Mouse (Mus musculus) limb, embryonic 11.5 days (tissue): ENCODE measurements at regions not wholly inside any gene's neighbourhood (a gene's known extent, or its start where the extent isn't known, plus 50 kb on each side); places are given as distances from the start of the nearest gene placed in this dataset.

Experiments used
- ATAC-seq: fragments of 200-750 bp; cut with Nextera tagmentation; 2 replicates; pipeline ENCODE4 v1.8.0; 2017; ENCODE audit warnings: low read depth; ENCODE audit not compliant: insufficient number of reproducible peaks, low FRiP score, low TSS enrichment
- DNase-seq: peaks from one replicate; pipeline ENCODE4 v3.0.0-alpha.2; 2015; ENCODE audit warnings: low spot score
- H3K27ac ChIP-seq: fragments of 300-500 bp; sonication (generic); replicated peaks from 2 replicates; pipeline ENCODE4 v1.5.1; 2014; ENCODE audit warnings: low read depth, mild to moderate bottlenecking, low read length
- H3K27me3 ChIP-seq: fragments of 300-500 bp; sonication (generic); 2 replicates; pipeline ENCODE4 v1.6.1; 2014; ENCODE audit warnings: mild to moderate bottlenecking, low read length, mixed read lengths; ENCODE audit not compliant: control insufficient read depth, insufficient read depth
- H3K36me3 ChIP-seq: fragments of 300-500 bp; sonication (generic); 2 replicates; pipeline ENCODE4 v1.6.1; 2014; ENCODE audit warnings: mild to moderate bottlenecking, low read length, moderate library complexity, mixed read lengths; ENCODE audit not compliant: control insufficient read depth, insufficient read depth
- H3K4me1 ChIP-seq: fragments of 300-500 bp; sonication (generic); 2 replicates; pipeline ENCODE4 v1.6.1; 2014; ENCODE audit warnings: low read length, mixed read lengths; ENCODE audit not compliant: control insufficient read depth, insufficient read depth
- H3K4me2 ChIP-seq: fragments of 300-500 bp; sonication (generic); 2 replicates; pipeline ENCODE4 v1.6.1; 2014; ENCODE audit warnings: low read depth, mild to moderate bottlenecking, moderate library complexity; ENCODE audit not compliant: severe bottlenecking
- H3K4me3 ChIP-seq: fragments of 300-500 bp; sonication (generic); 2 replicates; pipeline ENCODE4 v1.5.1; 2014; ENCODE audit warnings: low read depth, low read length
- H3K9ac ChIP-seq: fragments of 300-500 bp; sonication (generic); 2 replicates; pipeline ENCODE4 v1.6.1; 2014; ENCODE audit warnings: mild to moderate bottlenecking, low read length
- H3K9me3 ChIP-seq: fragments of 300-500 bp; sonication (generic); 2 replicates; pipeline ENCODE4 v1.6.1; 2016; ENCODE audit warnings: low read length; ENCODE audit not compliant: control insufficient read depth
- WGBS: fragments of 180-500 bp; shearing (Covaris S2); extraction: QIAGEN DNeasy Blood & Tissue Kit; methylation state at CpG from one replicate; pipeline ENCODE4 v1.1.7; 2014; 5-methylcytosine and 5-hydroxymethylcytosine counted together

DNA sequence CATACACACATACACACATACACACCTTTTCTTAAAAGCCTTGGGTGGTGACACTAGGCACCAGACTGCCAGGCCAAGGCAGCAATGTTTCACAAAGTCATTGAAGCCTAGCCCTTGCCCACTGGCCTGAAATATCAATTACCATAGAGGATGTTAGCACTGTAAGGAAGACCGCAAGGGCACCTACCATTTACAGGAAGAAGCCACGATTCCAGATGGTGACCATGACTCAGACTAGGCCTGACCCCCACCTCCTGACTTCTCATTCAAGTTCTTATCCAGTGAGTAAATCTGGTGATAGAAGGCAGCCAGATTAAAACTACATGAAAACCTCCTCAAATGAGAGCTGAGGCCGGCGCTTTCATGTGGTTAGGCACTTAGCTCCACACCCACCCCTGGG is 165.3 kb upstream of the Spred2 start:
- Histone ChIP-seq H3K9ac (no peak overlapping the region), H3K9me3 (no peaks in the 10 kb centered on the region), H3K4me1 (no peaks in the 10 kb centered on the region), H3K27me3 (no peaks in the 10 kb centered on the region), H3K4me2 (no peak overlapping the region), H3K4me3 (no peak overlapping the region), H3K27ac (no peak overlapping the region), H3K36me3 (no peaks in the 10 kb centered on the region)
- no peak for ATAC-seq
- 90% methylated on average over 4 of the region's 4 CpGs for WGBS
- DNase-seq, result no peak

- Histone ChIP-seq H3K4me3 (no peak overlapping the region), H3K27ac (no peak overlapping the region), H3K36me3 (no peaks in the 10 kb centered on the region), H3K27me3 (no peaks in the 10 kb centered on the region), H3K9ac (no peak overlapping the region), H3K4me2 (peak overlapping the region; percentile 7; the same call in 1 of the 2 replicates), H3K9me3 (no peaks in the 10 kb centered on the region), H3K4me1 (no peaks in the 10 kb centered on the region)
- WGBS, result 17% methylated on average over 16 of the region's 16 CpGs
- DNase-seq (peak; percentile 77), ATAC-seq (no peak)
These were observed 163.1 kb upstream of the Spred2 start for GRCm38 (mm10) chr11:19760861-19761693.

GRCm38 (mm10) chr11:19761694-19761976 is 162.5 kb upstream of the Spred2 start:
- no peak overlapping the region for H3K27ac ChIP-seq
- ATAC-seq (no peak), DNase-seq (no peak)
- H3K27me3 ChIP-seq, result no peaks in the 10 kb centered on the region
- H3K4me3 ChIP-seq, result no peak overlapping the region
- H3K36me3 ChIP-seq, result no peaks in the 10 kb centered on the region
- no peak overlapping the region for H3K4me2 ChIP-seq
- WGBS, result 47% methylated on average over 4 of the region's 4 CpGs
- H3K9ac ChIP-seq, result no peak overlapping the region
- H3K9me3 ChIP-seq, result no peaks in the 10 kb centered on the region
- H3K4me1 ChIP-seq, result no peaks in the 10 kb centered on the region

DNA sequence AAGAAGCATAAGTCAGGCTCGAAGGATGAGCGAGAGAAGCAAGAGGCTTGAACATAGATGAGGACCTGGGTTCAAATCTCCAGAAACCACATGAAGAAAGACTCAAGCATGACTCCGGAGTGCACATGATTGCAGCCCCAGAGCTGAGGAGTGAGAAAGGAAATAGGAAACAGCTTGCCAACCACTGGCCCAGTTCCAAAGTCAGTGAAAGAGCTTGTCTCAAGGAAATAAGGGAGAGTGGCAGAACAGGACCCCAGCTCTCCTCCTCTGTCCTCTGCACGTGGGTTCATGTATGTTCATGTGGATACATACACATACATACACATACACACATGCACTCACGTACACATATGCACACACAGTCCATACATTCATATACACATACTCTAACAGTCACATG is 156.9 kb upstream of the Spred2 start:
- Histone ChIP-seq H3K9ac (no peak overlapping the region), H3K27me3 (no peaks in the 10 kb centered on the region), H3K4me3 (no peak overlapping the region), H3K36me3 (no peaks in the 10 kb centered on the region), H3K4me1 (no peaks in the 10 kb centered on the region), H3K9me3 (no peaks in the 10 kb centered on the region), H3K27ac (no peak overlapping the region), H3K4me2 (no peak overlapping the region)
- 86% methylated on average over 5 of the region's 5 CpGs for WGBS
- ATAC-seq, result no peak
- DNase-seq, result no peak

DNA sequence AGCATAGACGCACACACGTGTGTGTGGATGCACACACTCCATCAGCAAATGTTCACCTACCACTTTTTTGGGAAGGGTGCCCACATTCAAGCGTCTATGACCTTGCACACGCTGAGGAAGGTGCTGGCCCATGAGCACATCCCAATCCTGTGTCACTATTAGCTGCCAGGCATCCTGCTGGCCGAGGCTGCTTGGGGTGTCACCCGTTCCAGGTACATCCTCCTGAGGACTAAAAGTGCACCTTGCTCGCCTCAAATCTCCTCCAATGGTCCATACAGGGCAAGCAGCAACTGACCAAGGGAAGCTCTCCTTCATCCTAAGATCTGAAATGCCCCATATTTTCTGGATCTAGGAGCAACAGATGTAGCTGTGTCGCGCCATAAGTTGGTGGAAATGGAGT is 156.3 kb upstream of the Spred2 start:
- WGBS, result 89% methylated on average over 9 of the region's 9 CpGs
- H3K36me3 ChIP-seq, result no peaks in the 10 kb centered on the region
- no peaks in the 10 kb centered on the region for H3K9me3 ChIP-seq
- no peak overlapping the region for H3K9ac ChIP-seq
- H3K4me1 ChIP-seq, result no peaks in the 10 kb centered on the region
- DNase-seq (no peak), ATAC-seq (no peak)
- no peak overlapping the region for H3K4me2 ChIP-seq
- H3K4me3 ChIP-seq, result no peak overlapping the region
- no peak overlapping the region for H3K27ac ChIP-seq
- no peaks in the 10 kb centered on the region for H3K27me3 ChIP-seq

GRCm38 (mm10) chr11:19768962-19769361 is 155.2 kb upstream of the Spred2 start:
- Histone ChIP-seq H3K9ac (no peak overlapping the region), H3K4me2 (no peak overlapping the region), H3K27ac (no peak overlapping the region), H3K4me3 (no peak overlapping the region), H3K36me3 (no peaks in the 10 kb centered on the region), H3K4me1 (peaks cover 1% of the 10 kb centered on the region; the same call in 1 of the 2 replicates), H3K27me3 (no peaks in the 10 kb centered on the region), H3K9me3 (no peaks in the 10 kb centered on the region)
- 94% methylated on average over 1 of the region's 1 CpGs for WGBS
- ATAC-seq (no peak), DNase-seq (no peak)

DNA sequence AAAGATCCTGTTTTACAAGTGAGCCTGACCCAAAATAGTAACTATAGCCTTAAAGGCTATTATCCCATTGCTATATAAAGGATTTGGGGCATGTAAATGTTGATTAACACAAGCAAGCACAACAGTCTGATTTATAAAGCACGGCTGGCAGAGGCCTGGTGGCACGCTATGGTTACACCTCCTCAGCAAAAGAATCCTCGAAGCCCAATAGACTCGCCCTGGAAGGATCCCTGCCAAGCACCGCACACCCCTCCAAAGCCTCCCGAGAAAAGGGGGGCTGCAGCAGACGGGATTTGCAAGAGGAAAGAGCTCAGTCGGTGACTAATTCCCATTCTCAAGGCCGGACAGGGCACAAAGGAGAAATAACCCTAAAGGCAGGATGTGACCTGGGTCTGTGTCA is 150.2 kb upstream of the Spred2 start:
- Histone ChIP-seq H3K4me1 (peaks cover 4% of the 10 kb centered on the region; the same call in 1 of the 2 replicates), H3K9ac (no peak overlapping the region), H3K27ac (no peak overlapping the region), H3K9me3 (no peaks in the 10 kb centered on the region), H3K27me3 (no peaks in the 10 kb centered on the region), H3K36me3 (no peaks in the 10 kb centered on the region), H3K4me2 (no peak overlapping the region), H3K4me3 (no peak overlapping the region)
- ATAC-seq (peak; percentile 44; the same call in 1 of the 2 replicates), DNase-seq (peak; percentile 44)
- 34% methylated on average over 9 of the region's 9 CpGs for WGBS

DNA sequence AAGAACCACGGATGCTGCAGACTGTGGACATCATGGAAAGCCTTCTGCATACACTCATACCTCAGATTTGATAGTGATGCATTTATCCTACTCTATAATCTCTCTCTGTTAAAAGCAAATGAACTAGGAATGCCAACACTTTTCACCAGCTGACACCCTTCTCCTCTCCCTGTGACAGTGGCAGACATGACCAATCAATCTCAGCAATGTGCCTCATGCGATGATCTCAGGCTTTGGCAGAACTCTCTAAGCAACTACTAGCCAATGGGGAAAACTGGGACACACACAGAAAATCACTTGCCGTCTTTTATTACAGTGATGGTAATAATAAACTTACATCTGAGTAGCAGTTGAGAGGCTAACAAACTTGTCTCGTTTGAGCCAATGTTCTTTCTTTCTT is 148.4 kb upstream of the Spred2 start:
- DNase-seq (no peak), ATAC-seq (no peak)
- Histone ChIP-seq H3K36me3 (no peaks in the 10 kb centered on the region), H3K4me1 (peaks cover 4% of the 10 kb centered on the region; the same call in 1 of the 2 replicates), H3K4me3 (no peak overlapping the region), H3K9me3 (no peaks in the 10 kb centered on the region), H3K27me3 (0 out of 2 replicates have a peak, but pooled peaks cover 2% of the 10 kb centered on the region), H3K27ac (no peak overlapping the region), H3K4me2 (no peak overlapping the region), H3K9ac (no peak overlapping the region)
- 76% methylated on average over 4 of the region's 4 CpGs for WGBS
